Mouse (Mus musculus) hindbrain, embryonic 15.5 days (tissue): ENCODE data around the gene Sgsm3. TPM values are rescaled to one million over a fixed set of nuclear protein-coding genes. Genes with fewer than 3 reads are reported as not detected.
"Not testable (repeated sequence)": the region's sequence is repeated elsewhere in the genome, so short reads cannot be mapped to it uniquely, and the experiment has no call there.

ENCODE experiments used
- ATAC-seq: fragments of 200-750 bp; cut with Nextera tagmentation; 2 replicates; pipeline ENCODE4 v1.8.0; 2017; ENCODE audit warnings: low read depth, moderate number of reproducible peaks, moderate TSS enrichment; ENCODE audit not compliant: low FRiP score
- H3K27ac ChIP-seq: fragments of 300-500 bp; sonication (generic); replicated peaks from 2 replicates; pipeline ENCODE4 v1.5.1; 2015; ENCODE audit warnings: mild to moderate bottlenecking, inconsistent platforms
- H3K27me3 ChIP-seq: fragments of 300-500 bp; sonication (generic); 2 replicates; pipeline ENCODE4 v1.6.1; 2015; ENCODE audit warnings: control low read depth, inconsistent platforms
- H3K36me3 ChIP-seq: fragments of 300-500 bp; sonication (generic); 2 replicates; pipeline ENCODE4 v1.6.1; 2015; ENCODE audit warnings: control low read depth, inconsistent platforms
- H3K4me1 ChIP-seq: fragments of 300-500 bp; sonication (generic); replicated peaks from 2 replicates; pipeline ENCODE4 v1.6.1; 2015; ENCODE audit warnings: control low read depth, inconsistent platforms
- H3K4me2 ChIP-seq: fragments of 300-500 bp; sonication (generic); 2 replicates; pipeline ENCODE4 v1.6.1; 2015; ENCODE audit warnings: moderate library complexity, mild to moderate bottlenecking, inconsistent platforms
- H3K4me3 ChIP-seq: fragments of 300-500 bp; sonication (generic); 2 replicates; pipeline ENCODE4 v1.5.1; 2015; ENCODE audit warnings: mild to moderate bottlenecking, inconsistent platforms
- H3K9ac ChIP-seq: fragments of 300-500 bp; sonication (generic); 2 replicates; pipeline ENCODE4 v1.6.1; 2015; ENCODE audit warnings: inconsistent platforms
- H3K9me3 ChIP-seq: fragments of 300-500 bp; sonication (generic); 2 replicates; pipeline ENCODE4 v1.6.1; 2016; ENCODE audit warnings: control low read depth, inconsistent platforms
- WGBS: fragments of 180-500 bp; shearing (Covaris S2); methylation state at CpG from one replicate; pipeline ENCODE4 v1.1.7; 2015; 5-methylcytosine and 5-hydroxymethylcytosine counted together
- polyA plus RNA-seq: library from polyadenylated mRNA; unstranded; fragments of >200 nt; fragmentation: Nextera tagmentation; extraction: Ambion mirVana; gene quantifications from 2 replicates; pipeline ENCODE4 v1.2.1, GENCODE M21; 2015

Sgsm3 gene
- polyA plus RNA-seq, result 61.3 and 73.9 TPM in 2 replicates

DNA sequence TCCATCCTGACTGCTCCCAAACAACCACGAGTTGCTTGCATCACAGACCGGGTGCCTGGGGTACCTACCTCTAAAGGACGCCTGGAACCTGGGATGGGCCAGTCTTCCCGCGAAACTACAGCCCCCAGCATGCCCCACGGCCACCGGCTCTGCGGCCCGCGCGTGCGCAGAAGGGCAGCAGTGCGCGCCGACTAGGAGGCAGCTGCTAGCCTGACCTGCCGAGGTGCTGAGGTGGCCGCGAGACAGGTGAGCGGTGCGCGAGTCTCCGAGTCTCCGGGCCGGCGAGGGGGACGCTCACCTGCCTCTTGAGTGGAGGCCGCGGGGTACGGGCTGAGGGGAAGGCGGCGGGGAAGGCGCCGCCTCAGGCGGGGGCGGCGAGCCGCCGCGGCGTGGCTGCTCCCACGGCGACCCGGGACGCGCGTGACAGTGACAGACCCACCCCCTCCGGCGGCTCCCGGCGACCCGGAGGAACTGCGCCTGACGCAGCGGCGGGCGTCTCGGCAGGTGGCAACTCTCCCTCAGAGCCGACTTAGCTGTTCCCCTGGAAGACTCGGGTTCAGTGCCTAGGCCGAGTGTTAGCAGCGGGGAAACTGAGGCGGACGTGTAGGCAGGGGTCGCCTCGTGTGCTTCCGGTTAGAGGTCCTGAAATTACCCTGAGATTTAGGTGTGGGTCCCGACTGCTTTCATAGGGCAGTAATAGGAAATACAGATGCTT, at the start of gene Sgsm3:
Sgsm3 (plus strand) TSS at position 146 of the 715 bp plus-strand sequence.
- Histone ChIP-seq H3K4me3 (peak within 1 kb of the TSS; percentile 74), H3K4me1 (peaks cover 20% of the 10 kb centered on the region), H3K27ac (peak within 1 kb of the TSS; percentile 83), H3K4me2 (peak within 1 kb of the TSS; percentile 62), H3K36me3 (no peaks in the 10 kb centered on the region), H3K9ac (peak within 1 kb of the TSS; percentile 73), H3K27me3 (no peaks in the 10 kb centered on the region), H3K9me3 (no peaks in the 10 kb centered on the region)
- under 1% methylated on average over 62 of the region's 67 CpGs for WGBS
- ATAC-seq, result peak; percentile 93

DNA sequence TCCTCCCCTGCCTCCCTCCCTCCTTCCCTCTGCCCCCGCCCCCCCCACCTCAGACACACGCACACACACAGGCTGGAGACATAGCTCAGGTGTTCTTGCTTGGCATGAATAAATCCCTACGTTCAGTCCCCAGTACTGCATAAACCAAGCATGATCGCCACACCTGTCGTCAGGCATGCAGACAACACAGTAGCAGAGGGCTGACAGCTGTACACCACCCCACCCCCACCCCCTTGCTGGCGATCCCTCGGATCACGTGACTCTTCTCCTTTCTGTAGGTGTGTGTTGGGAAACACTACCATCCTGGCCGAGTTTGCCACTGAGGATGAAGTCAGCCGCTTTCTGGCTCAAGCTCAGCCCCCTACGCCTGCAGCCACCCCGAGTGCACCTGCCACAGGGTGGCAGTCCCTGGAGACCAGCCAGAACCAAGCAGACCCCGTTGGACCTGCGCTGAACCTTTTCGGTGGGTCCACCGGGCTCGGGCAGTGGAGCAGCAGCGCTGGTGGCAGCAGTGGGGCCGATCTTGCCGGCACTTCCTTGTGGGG, 48.7 kb upstream of the Sgsm3 start:
- no peak for ATAC-seq
- Histone ChIP-seq H3K4me1 (no peaks in the 10 kb centered on the region), H3K27me3 (no peaks in the 10 kb centered on the region), H3K9ac (no peak overlapping the region), H3K4me3 (no peak overlapping the region), H3K27ac (no peak overlapping the region), H3K4me2 (no peak overlapping the region), H3K9me3 (no peaks in the 10 kb centered on the region), H3K36me3 (peaks cover 62% of the 10 kb centered on the region)
- 86% methylated on average over 20 of the region's 20 CpGs for WGBS

DNA sequence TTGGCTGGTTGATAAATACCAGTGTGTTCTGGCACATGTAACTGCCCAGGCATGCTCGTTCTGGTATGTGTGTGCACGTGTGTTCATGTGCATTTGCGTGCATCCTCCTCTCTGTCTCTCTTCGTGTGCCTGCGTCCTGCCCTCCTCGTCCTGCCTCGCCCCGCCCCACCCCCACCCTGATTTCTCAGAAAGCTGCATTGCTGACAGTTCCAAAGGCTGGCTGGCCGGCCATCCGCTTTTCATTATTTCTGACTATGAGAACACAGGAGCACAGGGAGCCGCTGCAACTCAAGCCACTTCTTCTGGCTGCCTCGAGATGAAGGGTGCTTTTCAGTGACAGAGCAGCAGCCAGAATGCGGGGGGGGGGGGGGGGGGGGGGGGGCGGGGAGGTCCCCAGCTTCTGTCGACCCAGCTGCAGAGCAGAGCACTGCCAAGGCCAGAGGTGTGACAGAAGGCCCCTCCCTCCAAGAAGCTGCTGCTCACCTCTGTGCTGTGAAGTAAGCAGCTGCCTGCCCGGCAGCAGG, 47.5 kb upstream of the Sgsm3 start:
- peaks cover 57% of the 10 kb centered on the region for H3K36me3 ChIP-seq
- no peak for ATAC-seq
- no peak overlapping the region for H3K4me2 ChIP-seq
- no peaks in the 10 kb centered on the region for H3K4me1 ChIP-seq
- no peak overlapping the region for H3K9ac ChIP-seq
- no peak overlapping the region for H3K4me3 ChIP-seq
- H3K27ac ChIP-seq, result no peak overlapping the region
- H3K27me3 ChIP-seq, result no peaks in the 10 kb centered on the region
- no peaks in the 10 kb centered on the region for H3K9me3 ChIP-seq
- WGBS, result 32% methylated on average over 15 of the region's 16 CpGs

DNA sequence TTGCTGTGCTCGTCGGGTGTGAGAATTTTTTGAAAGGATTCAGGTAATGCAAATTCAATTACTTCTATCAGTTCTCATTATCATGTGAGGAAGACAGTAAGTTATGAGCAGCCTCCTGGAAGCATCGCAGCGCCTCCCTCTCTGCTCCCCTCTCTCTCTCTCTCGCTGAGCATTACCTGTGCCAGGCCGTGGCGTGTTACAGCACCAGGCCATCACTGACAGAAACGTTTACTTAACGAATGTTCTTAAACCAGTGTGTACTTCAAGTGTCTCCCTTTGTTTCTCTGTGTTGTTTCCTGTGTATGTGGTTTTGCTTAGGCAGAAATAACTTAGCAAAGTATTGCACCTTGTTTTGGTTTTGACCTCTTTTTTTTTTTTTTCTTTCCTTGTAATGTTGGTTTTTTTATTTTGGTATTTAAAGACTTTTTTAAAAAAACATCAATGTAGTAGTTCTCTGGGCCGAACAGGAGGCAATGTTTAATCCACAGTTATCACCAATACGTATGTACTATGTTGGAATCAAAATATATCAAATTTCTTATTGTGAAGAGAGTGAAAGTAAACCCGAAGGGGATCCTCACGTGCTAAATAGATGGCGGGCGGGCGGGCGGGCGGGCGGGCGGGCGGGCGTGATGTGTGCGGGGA, 46.8 kb upstream of the Sgsm3 start:
- not testable (repeated sequence) for ATAC-seq

DNA sequence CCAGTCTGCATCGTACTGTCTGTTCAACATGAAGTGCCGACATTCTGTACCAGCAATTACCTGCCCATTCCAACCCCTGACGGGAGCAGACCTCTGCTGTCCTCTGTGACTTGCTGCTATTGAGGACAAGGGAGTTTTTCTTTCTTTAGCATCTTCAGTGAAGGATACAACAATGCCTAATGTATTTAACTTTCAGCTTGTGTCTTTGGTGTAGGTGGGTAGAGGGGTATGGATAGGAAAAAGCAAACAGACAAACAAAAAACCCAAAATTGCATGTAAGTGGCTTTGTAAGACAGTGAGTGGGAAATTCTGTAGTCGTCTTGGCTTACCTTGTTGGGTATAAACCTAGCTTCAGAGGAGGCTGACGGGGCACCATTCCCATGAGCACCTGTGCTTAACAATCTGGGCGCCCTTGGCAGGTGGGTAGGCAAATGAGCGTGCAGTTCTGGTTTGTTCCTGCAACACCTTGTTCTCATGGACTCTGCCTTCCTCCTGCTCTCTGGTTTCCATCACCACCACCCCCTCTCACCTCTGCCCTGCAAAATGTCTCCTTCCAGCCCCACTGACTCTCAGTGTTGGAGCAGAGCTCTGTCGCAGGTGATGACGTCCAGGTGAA, 46.1 kb upstream of the Sgsm3 start:
- Histone ChIP-seq H3K9ac (no peak overlapping the region), H3K27ac (no peak overlapping the region), H3K4me1 (no peaks in the 10 kb centered on the region), H3K9me3 (no peaks in the 10 kb centered on the region), H3K4me2 (no peak overlapping the region), H3K36me3 (peaks cover 47% of the 10 kb centered on the region), H3K4me3 (no peak overlapping the region), H3K27me3 (no peaks in the 10 kb centered on the region)
- ATAC-seq, result no peak
- WGBS, result 94% methylated on average over 9 of the region's 9 CpGs

More for the DNA sequence above, 46.8 kb upstream of the Sgsm3 start:
- peaks cover 54% of the 10 kb centered on the region for H3K36me3 ChIP-seq
- not testable (repeated sequence) for H3K27me3 ChIP-seq, H3K27ac ChIP-seq, H3K9ac ChIP-seq, H3K9me3 ChIP-seq, H3K4me2 ChIP-seq, H3K4me1 ChIP-seq, H3K4me3 ChIP-seq
- 90% methylated on average over 23 of the region's 23 CpGs for whole genome bisulfite sequencing

DNA sequence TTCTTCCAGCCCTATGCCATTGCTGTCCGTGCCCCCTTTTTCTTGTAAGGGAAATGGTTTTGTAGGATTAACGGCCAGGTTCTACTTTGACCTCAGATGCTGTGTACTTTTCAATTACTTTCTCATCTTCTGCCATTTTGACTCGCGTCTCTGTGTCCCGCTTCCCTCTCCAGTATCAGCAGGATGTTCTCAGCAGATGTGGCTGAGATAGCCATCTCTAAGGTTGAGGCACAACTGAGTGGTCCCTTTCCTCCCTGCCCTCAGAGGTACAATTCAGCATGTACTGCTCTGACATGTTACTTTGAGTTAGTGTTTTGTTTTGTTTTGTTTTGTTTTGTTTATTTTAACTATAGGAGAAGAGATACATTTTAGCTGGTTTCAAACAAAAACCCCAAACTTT, 42.7 kb upstream of the Sgsm3 start:
- 94% methylated on average over 5 of the region's 5 CpGs for whole genome bisulfite sequencing

DNA sequence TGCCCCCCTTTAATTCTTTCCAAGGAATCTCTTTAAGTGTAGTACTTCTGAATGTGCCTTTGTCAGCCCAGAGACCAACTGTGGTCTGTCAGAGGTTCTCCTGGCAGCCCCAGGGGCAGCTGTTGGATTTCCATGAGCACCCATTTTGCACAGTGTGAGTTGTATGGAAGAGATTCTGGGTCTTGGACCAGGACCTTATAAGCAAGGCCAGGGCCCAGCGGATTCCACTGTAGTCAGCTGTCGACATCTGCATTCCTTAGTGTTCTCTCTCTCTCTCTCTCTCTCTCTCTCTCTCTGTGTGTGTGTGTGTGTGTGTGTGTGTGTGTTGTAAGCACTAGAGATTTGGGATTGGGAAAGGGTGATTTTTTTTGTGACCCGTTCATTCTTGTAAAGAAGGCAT, 40.9 kb upstream of the Sgsm3 start:
- Histone ChIP-seq H3K9me3 (no peaks in the 10 kb centered on the region), H3K4me3 (no peak overlapping the region), H3K4me1 (no peaks in the 10 kb centered on the region), H3K27ac (no peak overlapping the region), H3K9ac (no peak overlapping the region), H3K4me2 (no peak overlapping the region), H3K27me3 (no peaks in the 10 kb centered on the region), H3K36me3 (peaks cover 19% of the 10 kb centered on the region)
- ATAC-seq, result no peak
- WGBS, result 74% methylated on average over 3 of the region's 3 CpGs

More for the DNA sequence above, 42.7 kb upstream of the Sgsm3 start:
- H3K9me3 ChIP-seq, result no peaks in the 10 kb centered on the region
- no peak for ATAC-seq
- no peaks in the 10 kb centered on the region for H3K4me1 ChIP-seq
- H3K9ac ChIP-seq, result no peak overlapping the region
- no peak overlapping the region for H3K4me2 ChIP-seq
- no peak overlapping the region for H3K4me3 ChIP-seq
- no peak overlapping the region for H3K27ac ChIP-seq
- peaks cover 25% of the 10 kb centered on the region for H3K36me3 ChIP-seq
- no peaks in the 10 kb centered on the region for H3K27me3 ChIP-seq

DNA sequence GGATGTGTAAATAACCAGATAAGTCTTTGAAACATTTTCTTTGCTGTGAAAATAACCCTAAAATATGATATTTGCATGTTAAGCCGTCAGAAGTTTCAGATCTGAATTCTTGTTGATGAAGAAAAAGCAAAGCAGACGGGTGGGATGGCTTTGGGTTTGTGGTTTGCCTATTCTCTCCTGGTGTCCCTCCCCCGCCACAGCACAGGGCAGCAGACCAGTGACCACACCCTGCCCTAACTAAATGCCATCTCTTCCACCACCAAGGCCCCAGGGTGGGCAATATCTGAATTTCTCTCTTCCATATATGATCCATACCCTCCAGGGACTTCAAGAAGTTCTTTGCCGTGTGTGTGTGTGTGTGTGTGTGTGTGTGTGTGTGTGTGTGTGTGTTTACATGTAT, 39.0 kb upstream of the Sgsm3 start:
- H3K4me2 ChIP-seq, result no peak overlapping the region
- H3K36me3 ChIP-seq, result 0 out of 2 replicates have a peak, but pooled peaks cover 10% of the 10 kb centered on the region
- no peak overlapping the region for H3K4me3 ChIP-seq
- H3K27ac ChIP-seq, result no peak overlapping the region
- no peaks in the 10 kb centered on the region for H3K4me1 ChIP-seq
- no peaks in the 10 kb centered on the region for H3K27me3 ChIP-seq
- 87% methylated on average over 4 of the region's 4 CpGs for WGBS
- ATAC-seq, result no peak
- H3K9ac ChIP-seq, result no peak overlapping the region
- H3K9me3 ChIP-seq, result no peaks in the 10 kb centered on the region

DNA sequence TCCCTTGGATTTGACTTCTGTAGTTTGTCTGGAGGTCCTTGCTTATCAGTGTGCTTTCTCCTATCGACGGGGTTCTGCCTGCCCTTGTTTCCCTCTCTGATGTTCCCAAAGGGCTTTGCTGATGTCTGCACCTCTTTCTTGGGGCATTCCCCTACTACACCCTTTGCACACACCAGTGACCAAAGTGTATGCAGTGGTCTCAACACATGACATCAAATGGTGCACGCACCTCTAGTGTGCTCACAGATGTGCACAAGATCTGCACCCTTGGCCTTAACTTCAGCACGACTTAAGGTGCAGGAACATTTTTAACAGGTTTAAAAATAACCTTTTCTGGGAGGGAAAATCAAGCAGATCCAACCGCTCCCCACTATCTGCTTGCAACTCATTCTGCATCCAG, 38.2 kb upstream of the Sgsm3 start:
- H3K27me3 ChIP-seq, result no peaks in the 10 kb centered on the region
- no peak overlapping the region for H3K4me2 ChIP-seq
- 80% methylated on average over 5 of the region's 5 CpGs for WGBS
- no peak overlapping the region for H3K4me3 ChIP-seq
- H3K9me3 ChIP-seq, result no peaks in the 10 kb centered on the region
- ATAC-seq, result no peak
- no peak overlapping the region for H3K9ac ChIP-seq
- no peak overlapping the region for H3K27ac ChIP-seq
- no peaks in the 10 kb centered on the region for H3K4me1 ChIP-seq
- H3K36me3 ChIP-seq, result 0 out of 2 replicates have a peak, but pooled peaks cover 2% of the 10 kb centered on the region

DNA sequence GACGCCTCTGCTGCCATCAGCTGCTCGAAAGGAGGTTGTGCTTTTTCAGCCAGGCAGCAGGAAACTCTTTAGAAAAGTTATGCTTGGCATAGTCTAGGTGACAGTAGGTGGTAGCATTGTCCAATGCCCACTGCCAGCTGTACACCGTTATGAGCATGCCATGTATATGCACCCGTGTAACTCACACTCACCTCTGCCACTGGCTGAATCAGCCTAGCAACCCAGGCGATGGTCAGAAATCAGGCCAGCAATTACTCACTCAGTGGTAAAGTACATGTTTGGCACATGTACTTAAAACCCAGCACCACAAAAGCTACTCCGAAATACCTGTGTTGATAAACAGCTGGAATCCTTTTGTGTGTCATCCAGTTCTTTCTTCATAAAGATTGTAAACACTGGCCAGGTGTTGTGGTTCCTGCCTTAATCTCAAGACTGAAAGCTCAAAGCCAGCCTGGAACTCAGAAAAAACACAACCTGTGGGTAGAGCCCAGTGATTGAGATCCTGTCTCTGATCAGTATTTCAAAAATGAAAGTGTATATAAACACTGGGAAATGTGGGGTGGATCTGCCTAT, 36.0 kb upstream of the Sgsm3 start:
- no peak overlapping the region for H3K27ac ChIP-seq
- H3K36me3 ChIP-seq, result no peaks in the 10 kb centered on the region
- no peak overlapping the region for H3K9ac ChIP-seq
- H3K4me1 ChIP-seq, result no peaks in the 10 kb centered on the region
- ATAC-seq, result no peak
- H3K27me3 ChIP-seq, result no peaks in the 10 kb centered on the region
- WGBS, result 82% methylated on average over 6 of the region's 6 CpGs
- H3K4me2 ChIP-seq, result no peak overlapping the region
- H3K9me3 ChIP-seq, result no peaks in the 10 kb centered on the region
- H3K4me3 ChIP-seq, result no peak overlapping the region

DNA sequence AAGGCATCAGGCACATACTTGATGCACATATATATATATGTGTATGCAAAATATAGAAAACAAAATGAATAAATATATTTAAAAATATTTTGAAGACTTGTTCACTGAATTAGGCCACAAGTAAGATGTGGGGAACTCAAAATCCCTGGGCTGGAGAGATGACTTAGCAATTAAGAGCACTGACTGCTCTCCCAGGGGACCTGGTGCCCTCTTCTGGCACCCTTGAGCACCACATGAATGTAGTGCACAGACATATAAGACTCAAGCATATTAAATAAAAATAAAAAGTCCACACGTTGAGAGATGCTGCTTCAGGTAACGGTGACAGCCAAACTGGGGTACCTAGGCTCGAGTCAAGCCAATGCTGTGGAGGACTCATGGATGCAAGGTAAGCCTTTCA, 31.7 kb upstream of the Sgsm3 start:
- H3K4me1 ChIP-seq, result peaks cover 17% of the 10 kb centered on the region
- WGBS, result 65% methylated on average over 3 of the region's 3 CpGs
- no peaks in the 10 kb centered on the region for H3K36me3 ChIP-seq
- no peaks in the 10 kb centered on the region for H3K27me3 ChIP-seq
- H3K9me3 ChIP-seq, result no peaks in the 10 kb centered on the region
- no peak for ATAC-seq
- no peak overlapping the region for H3K27ac ChIP-seq
- no peak overlapping the region for H3K4me2 ChIP-seq
- H3K9ac ChIP-seq, result no peak overlapping the region
- no peak overlapping the region for H3K4me3 ChIP-seq
